Mouse (Mus musculus): ENCODE results near the gene Rps2.

DNA sequence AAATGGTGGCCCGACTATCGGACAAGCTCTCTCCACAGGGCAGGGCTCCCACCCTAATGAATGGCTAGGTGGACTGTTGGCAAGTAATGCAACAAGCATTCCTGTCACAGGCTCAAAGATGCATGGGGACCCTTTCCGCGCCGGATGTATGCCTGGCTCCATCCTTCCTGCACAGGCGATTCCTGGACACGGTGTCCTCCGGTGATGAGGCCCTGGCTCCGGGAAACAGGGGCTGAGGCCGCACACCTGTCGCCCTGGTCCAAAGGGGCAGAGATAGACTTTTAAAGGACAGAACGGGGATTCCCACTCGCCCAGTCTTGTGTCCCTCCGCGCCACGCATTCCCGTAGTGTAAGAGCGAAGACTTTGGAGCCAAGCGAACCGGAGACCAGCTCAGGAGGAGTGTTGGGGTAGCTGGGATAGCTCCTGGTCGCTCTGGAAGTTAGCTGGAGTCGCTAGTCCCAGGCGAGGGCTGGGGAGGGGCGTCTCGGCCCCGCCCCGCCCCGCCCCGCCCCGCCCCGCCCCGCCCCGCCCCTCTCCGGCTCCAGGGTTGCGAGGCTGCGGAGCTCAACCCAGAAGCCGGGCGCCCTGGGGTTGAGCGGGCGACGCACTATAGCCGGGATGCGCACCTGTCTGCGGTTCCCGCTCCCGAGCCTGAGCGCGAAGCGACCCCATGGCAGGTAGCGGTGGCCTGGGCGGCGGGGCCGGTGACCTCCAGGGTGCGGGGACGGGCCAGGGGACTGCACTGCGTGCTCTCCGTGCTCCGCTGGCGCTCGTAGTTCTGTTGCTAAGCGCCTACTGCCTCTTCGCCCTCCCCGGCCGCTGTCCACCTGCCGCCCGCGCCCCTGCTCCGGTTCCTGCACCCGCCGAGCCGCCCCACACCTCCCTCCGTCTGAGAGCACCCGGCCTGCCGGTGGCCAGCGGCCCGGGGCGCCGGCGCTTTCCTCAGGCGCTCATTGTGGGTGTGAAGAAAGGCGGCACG, 34.8 kb downstream of the Rps2 start, which contains the start of gene Hs3st6:
- no peak for TF ChIP-seq CTCF (conservative IDR thresholded peaks at IDR 0.05; ENCODE audit: low read length)
- TF ChIP-seq POU5F1 (IDR thresholded peaks at IDR 0.05; ENCODE audit: borderline replicate concordance, low read length), result no peak

Measured in E14TG2a.4 (cell line).